Mouse (Mus musculus) MEL (cell line): Measurements from ENCODE around the gene Apbb2. TPM values are rescaled to one million over a fixed set of nuclear protein-coding genes. Genes with fewer than 3 reads are reported as not detected.
A peak's percentile ranks its signal among the peaks of the same experiment; 100 is the strongest.

Experiments used
- DNase-seq: peaks from one replicate; pipeline ENCODE4 v3.0.0; 2011; ENCODE audit warnings: low read depth, low spot score
- H3K27ac ChIP-seq: 2 replicates; pipeline ENCODE4 v1.5.1; 2012; ENCODE audit warnings: low read depth, mild to moderate bottlenecking, control low read depth, low read length, moderate library complexity; ENCODE audit not compliant: control insufficient read depth
- H3K27me3 ChIP-seq, 2 experiments: fragments of 150-350 bp in 1 of 2; sonication (generic) in 1 of 2; 2 replicates each; pipeline ENCODE4 v1.6.1; 2012; ENCODE audit warnings: low read length in 2 of 2, mild to moderate bottlenecking in 2 of 2, improper control_type of control experiment in 1 of 2, moderate library complexity in 1 of 2; ENCODE audit not compliant: insufficient read depth in 2 of 2, control insufficient read depth in 1 of 2
- H3K36me3 ChIP-seq, 2 experiments: 2 replicates each; pipeline ENCODE4 v1.6.1; 2012 to 2014; ENCODE audit warnings: low read length in 2 of 2, improper control_type of control experiment in 1 of 2, inconsistent platforms in 1 of 2, mild to moderate bottlenecking in 1 of 2; ENCODE audit not compliant: insufficient read depth in 2 of 2, control insufficient read depth in 1 of 2
- H3K4me1 ChIP-seq, 2 experiments: fragments of 150-350 bp in 1 of 2; sonication (generic) in 1 of 2; 2 replicates each; pipeline ENCODE4 v1.6.1; 2012; ENCODE audit warnings: low read length in 2 of 2, improper control_type of control experiment in 1 of 2, mild to moderate bottlenecking in 1 of 2; ENCODE audit not compliant: insufficient read depth in 2 of 2, control insufficient read depth in 1 of 2
- H3K4me3 ChIP-seq, 2 experiments: fragments of 150-350 bp in 1 of 2; sonication (generic) in 1 of 2; 2 replicates each; pipeline ENCODE4 v1.5.1; 2012; ENCODE audit warnings: low read depth in 2 of 2, low read length in 2 of 2, mild to moderate bottlenecking in 2 of 2, moderate library complexity in 2 of 2, control low read depth in 1 of 2, improper control_type of control experiment in 1 of 2; ENCODE audit not compliant: control insufficient read depth in 1 of 2, insufficient read depth in 1 of 2
- H3K79me2 ChIP-seq: 2 replicates; pipeline ENCODE4 v1.6.1; 2012; ENCODE audit warnings: mild to moderate bottlenecking, low read length, moderate library complexity; ENCODE audit not compliant: control insufficient read depth, poor library complexity, insufficient read depth
- H3K9ac ChIP-seq: 2 replicates; pipeline ENCODE4 v1.6.1; 2012; ENCODE audit warnings: low read depth, mild to moderate bottlenecking, control low read depth, low read length, moderate library complexity; ENCODE audit not compliant: control insufficient read depth, poor library complexity, severe bottlenecking
- H3K9me3 ChIP-seq: fragments of 150-350 bp; sonication (generic); replicated peaks from 2 replicates; pipeline ENCODE4 v1.6.1; 2012; ENCODE audit warnings: mild to moderate bottlenecking, low read length, improper control_type of control experiment, moderate library complexity; ENCODE audit not compliant: insufficient read depth
- BHLHE40 ChIP-seq: IDR thresholded peaks from 2 replicates; pipeline ENCODE4 v1.6.1; 2012; ENCODE audit warnings: low read depth, mild to moderate bottlenecking, inconsistent platforms, low read length, improper control_type of control experiment, borderline replicate concordance
- CHD1 ChIP-seq: IDR thresholded peaks from 2 replicates; pipeline ENCODE4 v1.6.1; 2012; ENCODE audit warnings: low read depth, mild to moderate bottlenecking, inconsistent platforms, low read length, improper control_type of control experiment
- CTCF ChIP-seq, 3 experiments: IDR thresholded peaks in 2 of 3; conservative IDR thresholded peaks in 1 of 3; 2 replicates each; pipeline ENCODE4 v1.5.1; 2011 to 2012; ENCODE audit warnings: low read length in 3 of 3, low read depth in 2 of 3, mild to moderate bottlenecking in 2 of 3, improper control_type of control experiment in 1 of 3, inconsistent platforms in 1 of 3, mixed read lengths in 1 of 3, moderate library complexity in 1 of 3; ENCODE audit not compliant: control insufficient read depth in 1 of 3, insufficient read depth in 1 of 3, poor library complexity in 1 of 3, severe bottlenecking in 1 of 3
- EP300 ChIP-seq, 2 experiments: IDR thresholded peaks; 2 replicates each; pipeline ENCODE4 v1.6.1; 2011; ENCODE audit warnings: improper control_type of control experiment in 2 of 2, low read length in 2 of 2, low read depth in 1 of 2, mild to moderate bottlenecking in 1 of 2
- ETS1 ChIP-seq: IDR thresholded peaks from 2 replicates; pipeline ENCODE4 v1.6.1; 2012; ENCODE audit warnings: low read depth, mild to moderate bottlenecking, inconsistent platforms, low read length, improper control_type of control experiment, moderate library complexity
- GABPA ChIP-seq: IDR thresholded peaks from 2 replicates; pipeline ENCODE4 v1.6.1; 2012; ENCODE audit warnings: low read depth, mild to moderate bottlenecking, inconsistent platforms, low read length, improper control_type of control experiment, moderate library complexity
- GATA1 ChIP-seq: IDR thresholded peaks from 2 replicates; pipeline ENCODE4 v1.6.1; 2011; ENCODE audit warnings: low read depth, low read length, improper control_type of control experiment
- KAT2A ChIP-seq: conservative IDR thresholded peaks from 2 replicates; pipeline ENCODE4 v1.6.1; 2012; ENCODE audit warnings: low read depth, low read length, improper control_type of control experiment, inconsistent platforms
- MAFK ChIP-seq: IDR thresholded peaks from 2 replicates; pipeline ENCODE4 v1.6.1; 2011; ENCODE audit warnings: low read depth, mild to moderate bottlenecking, low read length, improper control_type of control experiment, borderline replicate concordance
- MAZ ChIP-seq: IDR thresholded peaks from 2 replicates; pipeline ENCODE4 v1.6.1; 2012; ENCODE audit warnings: low read depth, mild to moderate bottlenecking, inconsistent platforms, low read length, improper control_type of control experiment
- POLR2AphosphoS2 ChIP-seq: IDR thresholded peaks from 2 replicates; pipeline ENCODE4 v1.6.1; 2011; ENCODE audit warnings: low read length, improper control_type of control experiment
- SMC3 ChIP-seq: IDR thresholded peaks from 2 replicates; pipeline ENCODE4 v1.6.1; 2011; ENCODE audit warnings: low read depth, low read length, improper control_type of control experiment
- TAL1 ChIP-seq: IDR thresholded peaks from 2 replicates; pipeline ENCODE4 v1.6.1; 2012; ENCODE audit warnings: mild to moderate bottlenecking, inconsistent platforms, low read length, moderate library complexity, mixed read lengths
- UBTF ChIP-seq: IDR thresholded peaks from 2 replicates; pipeline ENCODE4 v1.6.1; 2012; ENCODE audit warnings: low read depth, mild to moderate bottlenecking, inconsistent platforms, low read length, improper control_type of control experiment, moderate library complexity, borderline replicate concordance; ENCODE audit not compliant: insufficient read depth
- ZKSCAN1 ChIP-seq: IDR thresholded peaks from 2 replicates; pipeline ENCODE4 v1.6.1; 2012; ENCODE audit warnings: low read depth, mild to moderate bottlenecking, inconsistent platforms, low read length, improper control_type of control experiment, moderate library complexity
- polyA plus RNA-seq, 2 experiments: library from polyadenylated mRNA; stranded (reverse) in 1 of 2; unstranded in 1 of 2; fragments of >175 nt in 1 of 2; fragments of >200 nt in 1 of 2; gene quantifications; 2 replicates each; pipeline versions ENCODE4 v1.2.1 to v1.2.4; 2012; ENCODE audit warnings: low replicate concordance in 2 of 2, low read depth in 1 of 2; ENCODE audit not compliant: insufficient read length in 2 of 2, insufficient read depth in 1 of 2, missing spikeins in 1 of 2
- total RNA-seq: library from RNA; depleted of rRNA; stranded (reverse); fragments of 300-350 nt; gene quantifications from 2 replicates; pipeline ENCODE4 v1.2.3, GENCODE M21; 2012

Gene Apbb2
- total and polyA plus RNA-seq, 3 experiments, result not detected

DNA sequence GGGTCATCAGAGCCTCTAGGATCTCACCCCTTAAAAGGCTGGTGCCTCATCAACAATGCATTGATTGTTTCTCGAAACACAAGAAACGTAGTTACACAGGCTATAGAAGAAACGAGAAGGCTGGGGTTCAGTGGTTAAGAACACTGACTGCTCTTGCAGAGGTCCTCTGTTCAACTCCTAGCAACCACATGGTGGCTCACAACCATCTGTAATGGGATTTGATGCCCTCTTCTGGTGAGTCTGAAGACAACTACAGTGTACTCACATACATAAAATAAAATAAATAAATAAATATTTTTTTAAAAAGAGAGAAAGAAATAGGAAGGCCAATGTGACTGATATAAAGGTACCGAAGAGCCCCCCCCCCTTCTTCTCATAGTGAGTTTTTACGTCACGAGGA lies 228.0 kb downstream of the Apbb2 start:
- Histone ChIP-seq H3K9ac (no peak overlapping the region), H3K27me3 (no peaks in the 10 kb centered on the region), H3K27ac (no peak overlapping the region), H3K36me3 (no peaks in the 10 kb centered on the region), H3K79me2 (no peaks in the 10 kb centered on the region), H3K4me3 (no peak overlapping the region), H3K4me1 (no peaks in the 10 kb centered on the region), H3K9me3 (no peaks in the 10 kb centered on the region)
- TF ChIP-seq SMC3 (no peak), CTCF (IDR thresholded peaks at IDR 0.05 in 2 of 3, conservative IDR thresholded peaks at IDR 0.05 in 1 of 3; ENCODE audit: control insufficient read depth in 1 of 3, insufficient read depth in 1 of 3, low read depth in 2 of 3, low read length in 3 of 3, poor library complexity in 1 of 3, severe bottlenecking in 1 of 3) (no peak)
- no peak for DNase-seq

GRCm38 (mm10) chr5:66387481-66387880 lies 231.1 kb downstream of the Apbb2 start:
- Histone ChIP-seq H3K27me3 (no peaks in the 10 kb centered on the region), H3K79me2 (no peaks in the 10 kb centered on the region), H3K4me1 (no peaks in the 10 kb centered on the region), H3K4me3 (no peak overlapping the region), H3K9ac (no peak overlapping the region), H3K9me3 (no peaks in the 10 kb centered on the region), H3K36me3 (no peaks in the 10 kb centered on the region), H3K27ac (no peak overlapping the region)
- no peak for DNase-seq
- TF ChIP-seq SMC3, result no peak
- no peak for TF ChIP-seq ZKSCAN1
- TF ChIP-seq EP300 (IDR thresholded peaks at IDR 0.05; ENCODE audit: low read depth in 1 of 2, low read length in 2 of 2), result no peak
- TF ChIP-seq UBTF, result no peak
- no peak for TF ChIP-seq BHLHE40
- no peak for TF ChIP-seq KAT2A
- no peak for TF ChIP-seq CHD1
- no peak for TF ChIP-seq GATA1
- TF ChIP-seq GABPA, result no peak
- TF ChIP-seq POLR2AphosphoS2, result no peak
- TF ChIP-seq ETS1, result no peak
- no peak for TF ChIP-seq MAFK
- no peak for TF ChIP-seq TAL1
- TF ChIP-seq MAZ, result no peak
- TF ChIP-seq, all 39 proteins: peak for 0

GRCm38 (mm10) chr5:66385636-66386035 lies 232.9 kb downstream of the Apbb2 start:
- no peak overlapping the region for H3K4me3 ChIP-seq
- no peak overlapping the region for H3K9ac ChIP-seq
- no peaks in the 10 kb centered on the region for H3K36me3 ChIP-seq
- no peaks in the 10 kb centered on the region for H3K27me3 ChIP-seq
- no peak for DNase-seq
- H3K79me2 ChIP-seq, result no peaks in the 10 kb centered on the region
- H3K4me1 ChIP-seq, result no peaks in the 10 kb centered on the region
- no peak for TF ChIP-seq ETS1
- peak in 2 of 3 experiments; percentile 22 to 40; a peak in 3 of 6 replicates for TF ChIP-seq CTCF (IDR thresholded peaks at IDR 0.05 in 2 of 3, conservative IDR thresholded peaks at IDR 0.05 in 1 of 3; ENCODE audit: control insufficient read depth in 1 of 3, insufficient read depth in 1 of 3, low read depth in 2 of 3, low read length in 3 of 3, poor library complexity in 1 of 3, severe bottlenecking in 1 of 3)
- H3K27ac ChIP-seq, result no peak overlapping the region
- H3K9me3 ChIP-seq, result no peaks in the 10 kb centered on the region
